Mouse (Mus musculus): ENCODE measurements around the gene Hsf5. TPM values are rescaled to one million over a fixed set of nuclear protein-coding genes. Genes with fewer than 3 reads are reported as not detected.

Gene Hsf5
- polyA plus RNA-seq, 1 experiment from 2014 or later, result 0.27 TPM

DNA sequence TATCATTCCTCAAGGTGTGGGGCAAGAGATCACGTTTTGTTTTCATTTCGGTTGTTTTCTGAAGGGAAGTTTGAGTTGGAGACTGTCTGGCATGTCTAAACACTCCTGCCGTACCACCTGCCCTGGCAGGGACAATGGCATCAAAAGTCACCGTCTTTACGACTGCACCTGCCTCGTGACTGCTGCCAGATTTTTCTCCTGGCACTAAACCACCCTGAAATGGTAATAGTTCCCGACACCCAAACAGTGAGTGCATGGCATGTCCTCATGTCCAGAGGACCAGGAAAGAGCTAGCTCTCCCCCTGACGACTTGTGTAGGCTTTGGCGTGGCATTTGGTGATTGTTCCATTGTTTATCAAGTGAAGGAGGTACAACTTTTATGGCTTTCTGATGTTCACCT is 63.8 kb downstream of the Hsf5 start:
- DNase-seq (ENCODE audit: low spot score) (no peak), ATAC-seq (ENCODE audit: insufficient number of reproducible peaks, low FRiP score, low TSS enrichment, low read depth) (no peak)
- H3K4me3 ChIP-seq (ENCODE audit: low read depth, low read length), result no peak overlapping the region
- H3K36me3 ChIP-seq (ENCODE audit: control insufficient read depth, insufficient read depth, low read length), result no peaks in the 10 kb centered on the region
- H3K9me3 ChIP-seq (ENCODE audit: control insufficient read depth, low read length), result no peaks in the 10 kb centered on the region
- no peak overlapping the region for H3K27ac ChIP-seq (replicated peaks; ENCODE audit: low read depth, low read length)
- no peak overlapping the region for H3K9ac ChIP-seq (ENCODE audit: low read length)
- no peaks in the 10 kb centered on the region for H3K27me3 ChIP-seq (ENCODE audit: control insufficient read depth, insufficient read depth, low read length)
- H3K4me1 ChIP-seq (ENCODE audit: control insufficient read depth, insufficient read depth, low read length), result no peaks in the 10 kb centered on the region
- H3K4me2 ChIP-seq (ENCODE audit: low read depth, severe bottlenecking), result no peak overlapping the region
- 85% methylated on average over 9 of the region's 9 CpGs for WGBS

DNA sequence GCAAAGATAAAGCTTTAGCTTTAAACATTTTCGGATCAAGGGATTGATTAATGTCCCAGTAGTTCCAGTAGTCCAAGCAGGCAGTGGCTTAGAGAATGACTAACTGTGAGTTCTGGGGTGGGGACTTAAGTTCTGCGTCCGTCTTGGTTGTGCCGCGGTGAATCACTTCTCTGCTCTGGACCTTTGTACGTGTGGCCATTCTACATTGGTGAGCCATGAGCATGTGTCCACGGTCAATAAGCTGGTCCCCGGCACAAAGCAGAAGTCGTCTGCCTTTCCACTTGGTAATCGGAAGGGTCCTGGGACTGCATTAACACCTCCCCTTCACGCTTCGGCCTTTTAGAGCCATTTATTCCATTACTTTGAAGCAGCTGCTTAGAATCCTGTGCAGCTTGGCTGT is 65.1 kb downstream of the Hsf5 start:
- WGBS, result 61% methylated on average over 12 of the region's 12 CpGs
- DNase-seq (ENCODE audit: low spot score) (no peak), ATAC-seq (ENCODE audit: insufficient number of reproducible peaks, low FRiP score, low TSS enrichment, low read depth) (no peak)
- no peak overlapping the region for H3K9ac ChIP-seq (ENCODE audit: low read length)
- H3K36me3 ChIP-seq (ENCODE audit: control insufficient read depth, insufficient read depth, low read length), result no peaks in the 10 kb centered on the region
- H3K27me3 ChIP-seq (ENCODE audit: control insufficient read depth, insufficient read depth, low read length), result no peaks in the 10 kb centered on the region
- H3K4me2 ChIP-seq (ENCODE audit: low read depth, severe bottlenecking), result no peak overlapping the region
- no peak overlapping the region for H3K4me3 ChIP-seq (ENCODE audit: low read depth, low read length)
- H3K27ac ChIP-seq (replicated peaks; ENCODE audit: low read depth, low read length), result no peak overlapping the region
- no peaks in the 10 kb centered on the region for H3K9me3 ChIP-seq (ENCODE audit: control insufficient read depth, low read length)
- H3K4me1 ChIP-seq (ENCODE audit: control insufficient read depth, insufficient read depth, low read length), result no peaks in the 10 kb centered on the region

DNA sequence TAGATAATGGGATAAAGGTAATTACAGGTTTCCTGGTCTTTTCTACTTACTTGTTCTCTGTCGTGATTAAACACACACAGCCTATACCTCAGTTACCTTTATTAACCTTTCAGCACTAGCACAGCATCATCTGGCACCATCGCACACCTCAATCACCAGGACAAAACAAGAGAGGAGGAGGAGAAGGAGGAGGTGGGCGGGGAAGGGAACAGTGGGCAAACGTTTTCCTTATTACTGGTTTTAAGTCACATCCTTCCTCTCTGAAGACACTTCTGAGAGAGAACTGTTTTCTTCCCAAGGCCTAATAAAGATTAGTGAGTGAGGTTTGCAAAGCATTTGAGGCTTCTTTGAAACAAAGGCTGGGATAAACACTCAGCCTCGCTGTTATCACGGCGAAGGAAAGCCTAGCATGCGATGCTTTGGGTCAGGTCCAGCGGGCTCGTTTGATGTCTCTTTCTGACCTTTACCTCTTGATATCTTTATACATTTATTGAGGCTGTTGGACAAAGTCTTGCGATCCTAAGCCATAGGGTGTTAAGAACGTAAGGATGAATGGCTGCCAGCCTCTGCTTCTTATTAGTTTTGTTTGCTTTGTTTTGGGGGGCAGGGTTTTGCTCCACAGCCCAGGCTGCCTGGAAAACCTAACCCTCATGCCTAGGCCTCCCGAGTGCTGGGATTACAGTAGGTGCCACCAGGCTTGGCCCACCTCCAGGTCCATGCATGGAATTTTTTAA is 66.0 kb downstream of the Hsf5 start:
- H3K4me3 ChIP-seq (ENCODE audit: low read depth, low read length), result no peak overlapping the region
- no peak overlapping the region for H3K9ac ChIP-seq (ENCODE audit: low read length)
- H3K36me3 ChIP-seq (ENCODE audit: control insufficient read depth, insufficient read depth, low read length), result no peaks in the 10 kb centered on the region
- H3K4me2 ChIP-seq (ENCODE audit: low read depth, severe bottlenecking), result no peak overlapping the region
- no peak for ATAC-seq (ENCODE audit: insufficient number of reproducible peaks, low FRiP score, low TSS enrichment, low read depth)
- DNase-seq (ENCODE audit: low spot score), result no peak
- H3K4me1 ChIP-seq (ENCODE audit: control insufficient read depth, insufficient read depth, low read length), result no peaks in the 10 kb centered on the region
- WGBS, result 30% methylated on average over 13 of the region's 13 CpGs
- H3K27me3 ChIP-seq (ENCODE audit: control insufficient read depth, insufficient read depth, low read length), result no peaks in the 10 kb centered on the region
- H3K27ac ChIP-seq (replicated peaks; ENCODE audit: low read depth, low read length), result no peak overlapping the region
- no peaks in the 10 kb centered on the region for H3K9me3 ChIP-seq (ENCODE audit: control insufficient read depth, low read length)

GRCm38 (mm10) chr11:87686407-87686806 is 69.4 kb downstream of the Hsf5 start:
- no peak for DNase-seq (ENCODE audit: low spot score)

GRCm38 (mm10) chr11:87687246-87688225 is 70.6 kb downstream of the Hsf5 start:
- ATAC-seq (ENCODE audit: insufficient number of reproducible peaks, low FRiP score, low TSS enrichment, low read depth), result no peak
- 69% methylated on average over 15 of the region's 15 CpGs for WGBS

More at GRCm38 (mm10) chr11:87686407-87686806, 69.4 kb downstream of the Hsf5 start:
- Histone ChIP-seq H3K9me3 (ENCODE audit: control insufficient read depth, low read length) (no peaks in the 10 kb centered on the region), H3K27ac (replicated peaks; ENCODE audit: low read depth, low read length) (no peak overlapping the region), H3K9ac (ENCODE audit: low read length) (no peak overlapping the region), H3K4me3 (ENCODE audit: low read depth, low read length) (no peak overlapping the region), H3K36me3 (ENCODE audit: control insufficient read depth, insufficient read depth, low read length) (no peaks in the 10 kb centered on the region), H3K4me2 (ENCODE audit: low read depth, severe bottlenecking) (no peak overlapping the region), H3K4me1 (ENCODE audit: control insufficient read depth, insufficient read depth, low read length) (peaks cover 3% of the 10 kb centered on the region; the same call in 1 of the 2 replicates), H3K27me3 (ENCODE audit: control insufficient read depth, insufficient read depth, low read length) (no peaks in the 10 kb centered on the region)
- no peak for ATAC-seq (ENCODE audit: insufficient number of reproducible peaks, low FRiP score, low TSS enrichment, low read depth)
- WGBS, result 69% methylated on average over 7 of the region's 7 CpGs

DNA sequence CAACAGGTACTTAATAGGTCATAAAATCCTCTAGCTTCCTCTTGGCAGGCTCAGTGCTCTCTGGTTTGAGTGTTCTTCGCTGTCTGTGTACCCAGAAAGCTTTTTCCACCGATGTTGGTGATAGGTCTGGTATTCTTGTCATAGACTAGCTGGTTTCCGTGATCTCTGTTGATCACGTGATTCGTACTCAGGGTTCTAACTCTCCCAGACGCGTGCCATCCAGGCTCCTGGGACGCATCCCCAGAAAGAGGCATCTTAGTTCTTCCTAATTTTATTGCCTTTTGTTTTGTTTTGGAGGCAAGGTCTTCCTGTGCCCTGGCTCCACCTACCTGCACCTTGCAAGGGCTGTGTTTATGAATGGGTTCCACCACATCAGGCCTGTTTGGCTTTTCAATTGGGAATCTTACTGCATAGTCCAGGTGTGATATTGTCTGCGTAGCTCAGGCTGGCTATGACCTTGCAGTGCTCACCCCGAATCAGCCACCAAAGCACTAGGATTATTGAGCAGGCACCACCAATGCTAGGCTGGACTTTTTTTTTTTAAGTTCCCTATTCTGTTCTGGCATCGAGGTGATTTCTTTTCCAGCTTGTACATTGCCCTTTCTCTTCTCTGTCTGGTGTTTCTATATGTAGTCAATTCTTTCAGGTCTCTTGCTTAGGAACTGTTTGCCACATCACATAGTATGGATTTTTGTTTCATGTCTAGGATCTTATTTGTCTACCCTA is 71.7 kb downstream of the Hsf5 start:
- Histone ChIP-seq H3K9ac (ENCODE audit: low read length) (no peak overlapping the region), H3K4me2 (ENCODE audit: low read depth, severe bottlenecking) (no peak overlapping the region), H3K27me3 (ENCODE audit: control insufficient read depth, insufficient read depth, low read length) (no peaks in the 10 kb centered on the region), H3K27ac (replicated peaks; ENCODE audit: low read depth, low read length) (no peak overlapping the region), H3K4me3 (ENCODE audit: low read depth, low read length) (no peak overlapping the region), H3K9me3 (ENCODE audit: control insufficient read depth, low read length) (no peaks in the 10 kb centered on the region), H3K4me1 (ENCODE audit: control insufficient read depth, insufficient read depth, low read length) (peaks cover 3% of the 10 kb centered on the region; the same call in 1 of the 2 replicates), H3K36me3 (ENCODE audit: control insufficient read depth, insufficient read depth, low read length) (no peaks in the 10 kb centered on the region)
- WGBS, result 75% methylated on average over 11 of the region's 11 CpGs
- ATAC-seq (ENCODE audit: insufficient number of reproducible peaks, low FRiP score, low TSS enrichment, low read depth), result no peak
- no peak for DNase-seq (ENCODE audit: low spot score)

More at GRCm38 (mm10) chr11:87687246-87688225, 70.6 kb downstream of the Hsf5 start:
- H3K27ac ChIP-seq (replicated peaks; ENCODE audit: low read depth, low read length), result no peak overlapping the region
- H3K27me3 ChIP-seq (ENCODE audit: control insufficient read depth, insufficient read depth, low read length), result no peaks in the 10 kb centered on the region
- H3K9me3 ChIP-seq (ENCODE audit: control insufficient read depth, low read length), result no peaks in the 10 kb centered on the region
- peaks cover 3% of the 10 kb centered on the region; the same call in 1 of the 2 replicates for H3K4me1 ChIP-seq (ENCODE audit: control insufficient read depth, insufficient read depth, low read length)
- no peak overlapping the region for H3K4me2 ChIP-seq (ENCODE audit: low read depth, severe bottlenecking)
- no peak for DNase-seq (ENCODE audit: low spot score)
- H3K4me3 ChIP-seq (ENCODE audit: low read depth, low read length), result no peak overlapping the region
- H3K9ac ChIP-seq (ENCODE audit: low read length), result no peak overlapping the region
- H3K36me3 ChIP-seq (ENCODE audit: control insufficient read depth, insufficient read depth, low read length), result no peaks in the 10 kb centered on the region

DNA sequence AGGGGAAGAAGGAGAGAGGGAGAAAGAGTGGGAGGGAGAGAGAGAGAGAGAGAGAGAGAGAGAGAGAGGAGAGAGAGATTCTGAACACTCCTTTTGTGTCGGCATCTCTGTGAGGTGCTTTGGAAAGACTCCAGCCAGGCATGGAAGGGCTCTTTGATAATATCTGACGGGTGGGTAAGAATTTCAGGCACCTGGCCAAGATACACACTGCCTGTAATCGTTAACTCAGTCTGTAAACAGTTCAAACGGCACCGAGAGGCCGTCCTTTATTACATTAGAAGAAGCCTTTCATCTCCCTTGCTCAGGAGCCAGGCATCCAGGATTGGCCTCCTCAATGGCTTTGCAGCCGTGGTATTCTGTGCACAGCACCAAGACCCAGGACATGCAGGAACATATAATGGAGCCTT is 72.4 kb downstream of the Hsf5 start:
- H3K9ac ChIP-seq (ENCODE audit: low read length), result no peak overlapping the region
- H3K27me3 ChIP-seq (ENCODE audit: control insufficient read depth, insufficient read depth, low read length), result no peaks in the 10 kb centered on the region
- no peak overlapping the region for H3K27ac ChIP-seq (replicated peaks; ENCODE audit: low read depth, low read length)
- H3K9me3 ChIP-seq (ENCODE audit: control insufficient read depth, low read length), result no peaks in the 10 kb centered on the region
- H3K4me2 ChIP-seq (ENCODE audit: low read depth, severe bottlenecking), result no peak overlapping the region
- H3K4me3 ChIP-seq (ENCODE audit: low read depth, low read length), result no peak overlapping the region
- ATAC-seq (ENCODE audit: insufficient number of reproducible peaks, low FRiP score, low TSS enrichment, low read depth), result no peak
- no peaks in the 10 kb centered on the region for H3K36me3 ChIP-seq (ENCODE audit: control insufficient read depth, insufficient read depth, low read length)
- DNase-seq (ENCODE audit: low spot score), result peak; percentile 33
- 6% methylated on average over 7 of the region's 7 CpGs for WGBS
- H3K4me1 ChIP-seq (ENCODE audit: control insufficient read depth, insufficient read depth, low read length), result peaks cover 3% of the 10 kb centered on the region; the same call in 1 of the 2 replicates

Measured in limb, embryonic 11.5 days (tissue).